Mouse (Mus musculus) urinary bladder, adult 18-20 months (tissue): ENCODE measurements around the gene Rap1gap2.

Experiments
- DNase-seq, 2 experiments: peaks; one replicate each; pipeline ENCODE4 v3.0.0; 2022; ENCODE audit warnings: low spot score in 2 of 2, mixed read lengths in 2 of 2

Gene Rap1gap2

GRCm38 (mm10) chr11:74574768-74575434, 35.8 kb downstream of the Rap1gap2 start:
- DNase-seq, result no peak

- DNase-seq, result peak in 1 of 2 experiments; percentile 3
Observed at GRCm38 (mm10) chr11:74572459-74573061, 38.2 kb downstream of the Rap1gap2 start.

DNA sequence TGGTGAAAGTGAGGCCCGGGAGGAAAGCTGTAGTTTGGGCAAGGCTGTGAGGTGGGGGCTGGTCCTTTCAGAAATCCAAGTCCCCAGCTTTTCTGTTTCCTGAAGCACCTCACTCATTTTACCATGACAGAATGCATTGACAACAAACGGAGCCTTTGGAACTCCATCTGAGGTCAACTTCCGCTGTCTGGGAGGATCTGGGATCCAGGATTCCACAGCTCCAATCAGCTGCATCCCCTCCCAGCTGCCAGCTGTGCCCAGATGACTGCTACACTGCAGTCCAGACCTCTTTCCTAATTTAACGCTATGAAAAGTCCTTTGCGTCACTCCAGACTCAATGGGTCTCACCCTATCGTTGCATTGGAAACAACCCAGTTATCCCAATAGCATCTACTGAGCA, 41.0 kb downstream of the Rap1gap2 start:
- DNase-seq, result no peak

DNA sequence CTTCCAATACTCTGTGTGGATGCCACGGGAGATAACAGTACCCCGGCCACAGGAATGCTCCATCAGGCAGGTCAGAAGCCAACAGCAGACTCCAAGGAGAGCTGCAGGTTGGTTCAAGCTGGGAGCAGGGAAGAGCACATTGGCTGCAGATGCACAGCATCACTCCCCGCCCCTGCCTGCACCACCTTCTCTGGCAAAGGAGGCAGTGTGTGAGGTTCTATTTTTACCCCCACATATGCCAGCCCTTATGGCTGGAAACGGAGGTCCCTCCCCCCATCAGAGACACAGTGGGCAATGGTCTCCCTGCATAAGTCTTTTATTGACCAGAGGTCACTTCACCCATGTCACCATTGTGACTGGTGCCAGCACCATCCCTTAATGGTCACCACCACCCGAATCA, 42.3 kb downstream of the Rap1gap2 start:
- DNase-seq, result no peak

- no peak for DNase-seq
Observed at GRCm38 (mm10) chr11:74568004-74568403, 42.7 kb downstream of the Rap1gap2 start.

- no peak for DNase-seq
Observed at GRCm38 (mm10) chr11:74566326-74566874, 44.3 kb downstream of the Rap1gap2 start.

GRCm38 (mm10) chr11:74561392-74561791, 49.3 kb downstream of the Rap1gap2 start:
- no peak for DNase-seq

- DNase-seq, result no peak
Observed at GRCm38 (mm10) chr11:74560600-74561227, 50.0 kb downstream of the Rap1gap2 start.

DNA sequence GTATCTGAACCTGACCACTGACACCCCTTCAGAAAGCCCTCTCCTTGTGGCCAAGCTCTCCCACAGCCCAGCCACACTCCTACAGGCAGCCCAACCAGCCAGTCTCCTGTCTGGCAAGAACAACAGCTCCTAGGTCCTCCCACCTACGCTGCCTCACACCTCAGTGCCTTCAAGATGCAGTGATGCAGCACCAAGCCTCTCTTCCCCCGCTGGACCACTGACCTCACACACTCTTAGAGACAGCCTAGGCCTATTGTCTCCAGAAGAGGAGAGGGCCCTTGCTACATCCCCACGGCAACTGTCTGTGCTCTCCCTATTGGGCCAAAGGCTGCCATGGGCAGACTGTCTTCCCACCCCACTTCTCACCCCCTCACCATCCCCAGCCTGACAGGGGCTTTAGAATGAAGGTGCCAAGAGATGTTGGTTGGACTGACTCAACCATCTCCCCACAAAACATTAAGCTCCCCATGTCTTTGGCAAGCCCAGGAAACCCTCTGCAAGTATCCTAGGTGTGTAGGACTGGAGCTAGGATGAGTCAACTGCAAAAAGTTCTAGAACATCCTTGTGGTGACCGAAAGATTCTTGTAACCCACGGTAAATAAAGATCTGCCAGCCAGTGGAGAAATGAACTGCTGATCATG, 50.8 kb downstream of the Rap1gap2 start:
- DNase-seq, result no peak

- DNase-seq, result no peak
Observed at GRCm38 (mm10) chr11:74558933-74559332, 51.8 kb downstream of the Rap1gap2 start.

DNA sequence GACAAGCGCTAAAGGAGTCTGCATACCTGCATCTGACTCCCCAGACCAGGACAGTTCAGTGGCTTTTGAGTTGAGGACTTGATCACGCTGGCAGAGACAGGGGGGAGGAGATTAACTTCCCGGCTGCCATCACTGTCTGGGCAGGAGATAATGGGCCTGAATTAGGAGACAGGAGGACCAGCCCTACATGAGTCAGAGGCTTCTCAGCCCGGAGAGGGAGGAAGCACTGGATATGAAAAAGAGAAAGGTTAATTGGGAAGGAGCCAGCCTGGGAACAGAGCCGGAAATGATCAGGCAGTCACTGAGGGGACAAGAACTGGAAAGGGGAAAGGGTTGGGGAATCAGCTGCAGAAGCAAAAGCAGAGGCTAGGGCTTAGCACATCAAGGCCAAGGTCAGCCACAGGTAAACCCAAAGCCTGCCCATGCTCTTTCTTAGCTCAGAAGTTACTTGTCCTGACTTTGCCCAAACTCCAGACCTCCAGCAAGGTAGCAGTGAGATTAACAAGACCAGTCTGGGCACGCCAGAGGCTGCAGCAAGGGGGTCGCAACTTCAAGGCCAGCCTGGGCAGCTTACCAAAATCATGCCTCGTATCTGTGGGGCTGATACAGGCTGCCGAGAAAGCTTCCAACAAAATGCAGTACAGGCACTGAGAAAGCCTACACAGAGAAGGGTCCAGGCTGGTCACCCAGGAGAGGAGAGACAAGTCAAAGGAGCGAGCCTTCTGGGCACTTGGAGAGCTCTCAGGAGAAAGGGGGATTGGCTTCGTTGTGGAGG, 53.1 kb downstream of the Rap1gap2 start:
- DNase-seq, result no peak

DNA sequence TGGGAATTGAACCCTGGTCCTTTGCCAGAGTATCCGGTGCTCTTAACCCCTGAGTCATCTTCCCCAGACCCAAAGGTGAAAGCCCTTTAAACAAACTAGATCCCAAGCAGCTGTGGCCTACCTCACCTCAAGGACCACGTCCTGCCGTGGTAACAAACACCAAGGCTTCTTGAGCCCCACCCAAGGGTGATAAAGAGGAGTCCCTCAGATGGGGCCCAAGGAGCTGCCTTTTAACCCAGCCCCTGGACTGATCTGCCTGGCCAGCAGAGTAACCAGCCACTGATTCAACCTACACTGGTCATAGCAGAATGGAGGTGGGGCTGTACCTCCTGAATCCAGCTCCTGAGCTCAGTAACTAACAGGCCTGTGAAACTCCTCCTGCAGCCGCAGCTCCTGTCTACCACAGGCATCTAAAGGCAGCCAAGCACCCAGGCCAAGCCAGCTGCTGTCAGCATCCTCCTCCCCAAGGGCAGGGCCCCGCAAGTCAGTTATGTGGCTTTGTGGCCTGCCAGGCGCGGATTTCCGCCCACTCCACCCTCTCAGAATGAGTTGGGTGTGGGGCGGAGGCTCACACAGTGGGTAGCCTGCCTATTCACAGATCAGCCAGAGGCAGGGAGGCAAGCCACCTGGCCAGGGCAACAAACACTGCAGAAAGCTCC, 54.9 kb downstream of the Rap1gap2 start:
- DNase-seq, result no peak

DNA sequence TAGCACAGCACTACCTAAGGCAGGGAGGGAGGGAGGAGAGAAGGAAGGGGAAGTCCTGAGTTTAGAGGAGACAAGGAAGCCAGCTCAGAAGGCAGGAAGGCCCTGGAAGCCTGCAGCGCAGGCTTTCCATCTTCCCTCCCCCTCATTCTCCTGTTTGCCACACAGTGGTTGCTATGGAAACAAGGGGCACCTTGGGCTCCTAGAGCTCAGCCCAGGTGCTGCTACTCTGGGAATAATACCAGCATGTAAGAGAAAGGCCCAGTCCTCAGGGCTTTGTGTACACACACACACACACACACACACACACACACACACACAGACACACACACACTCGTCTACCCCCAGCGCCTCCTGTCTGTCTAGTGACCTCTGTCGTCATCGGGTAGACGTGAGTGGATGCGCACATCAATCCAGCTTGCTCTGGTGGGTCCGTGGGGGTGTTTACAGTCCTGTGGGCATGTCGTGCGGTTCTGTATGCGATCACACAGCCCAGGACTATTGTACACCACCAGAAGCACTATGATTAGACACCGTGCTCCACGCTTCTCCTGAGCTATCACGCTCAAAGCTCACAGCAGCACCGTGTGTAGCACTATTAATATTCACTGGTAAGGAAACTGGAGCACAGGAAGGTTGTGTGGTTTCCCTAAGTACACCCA, 55.9 kb downstream of the Rap1gap2 start:
- DNase-seq, result no peak

DNA sequence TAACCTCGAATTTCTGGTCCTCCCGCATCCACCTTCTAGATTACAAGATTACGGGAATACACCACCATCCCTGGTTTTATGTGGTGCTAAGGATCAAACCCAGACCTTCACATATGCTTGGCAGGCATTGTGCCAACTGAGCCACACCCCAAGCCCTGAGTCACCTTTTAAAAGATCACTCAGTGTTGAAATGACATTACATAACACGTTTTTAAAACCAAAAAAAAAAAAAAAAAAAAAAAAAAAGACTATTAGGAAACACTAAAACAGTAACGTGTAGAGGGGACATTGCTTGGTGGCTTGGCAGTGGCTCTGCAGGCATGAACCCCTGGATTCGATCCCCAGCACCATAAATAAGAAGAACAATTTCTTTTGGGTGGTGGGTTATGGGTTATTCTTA, 59.1 kb downstream of the Rap1gap2 start:
- DNase-seq, result no peak

DNA sequence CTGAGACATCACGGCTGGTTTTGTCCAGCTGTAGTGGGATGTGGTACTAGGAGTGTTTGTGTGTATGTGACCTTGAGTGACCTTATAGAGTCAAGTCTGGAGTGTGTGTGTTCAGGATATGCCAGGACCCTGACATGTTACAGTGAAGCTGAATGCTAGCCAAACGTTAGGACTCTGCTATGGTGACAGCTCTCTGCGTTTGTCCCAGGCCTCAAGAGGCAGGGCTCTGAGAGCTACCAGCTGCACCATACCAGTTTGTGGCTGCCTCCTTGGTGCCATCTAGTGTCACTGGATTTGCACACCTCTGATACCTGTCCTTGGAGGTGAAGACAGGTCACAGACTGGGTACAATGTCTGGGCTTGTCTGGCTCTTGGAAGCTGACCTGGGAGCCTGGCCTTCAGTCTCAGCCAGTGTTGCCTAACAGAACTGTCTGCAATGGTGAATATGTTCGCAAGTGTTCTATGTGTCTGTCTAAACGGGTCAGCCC, 60.1 kb downstream of the Rap1gap2 start:
- peak; percentile 14 to 18 for DNase-seq

- no peak for DNase-seq
Observed at GRCm38 (mm10) chr11:74548781-74549382, 61.8 kb downstream of the Rap1gap2 start.

GRCm38 (mm10) chr11:74546933-74547694, 63.6 kb downstream of the Rap1gap2 start:
- DNase-seq, result no peak

DNA sequence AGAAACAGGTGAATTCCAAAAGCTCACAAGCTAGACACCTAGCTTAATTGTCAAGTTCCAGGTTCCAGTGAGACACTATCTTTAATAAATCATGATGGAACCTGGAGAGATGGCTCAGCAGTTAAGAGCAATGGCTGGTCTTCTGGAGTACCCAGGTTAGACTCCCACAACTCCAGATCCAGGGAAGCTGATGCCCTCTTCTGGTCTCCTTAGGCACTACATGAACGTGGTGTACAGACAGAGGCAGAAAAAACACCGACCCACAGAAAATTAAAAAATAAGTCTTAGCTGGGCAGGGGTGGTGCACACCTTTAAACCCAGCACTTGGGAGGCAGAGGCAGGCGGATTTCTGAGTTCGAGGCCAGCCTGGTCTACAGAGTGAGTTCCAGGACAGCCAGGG, 64.5 kb downstream of the Rap1gap2 start:
- peak in 1 of 2 experiments; percentile 46 for DNase-seq

DNA sequence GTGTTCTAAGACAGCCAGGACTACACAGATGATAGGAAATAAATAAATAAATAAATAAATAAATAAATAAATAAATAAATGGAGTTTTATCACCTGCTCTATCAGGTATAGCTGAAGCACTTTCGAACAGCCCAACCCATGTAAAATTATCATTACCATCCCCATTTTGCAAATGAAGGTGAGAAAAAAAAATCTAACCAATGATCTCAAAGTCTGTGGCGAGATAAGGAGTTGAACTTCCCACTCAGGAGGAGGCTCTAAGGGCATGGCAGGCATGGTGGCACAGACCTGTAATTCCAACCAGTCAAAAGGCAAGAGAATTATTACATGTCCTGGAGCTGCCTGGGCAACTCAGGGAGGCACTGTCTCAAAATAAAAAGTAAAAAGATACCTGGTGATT, 65.2 kb downstream of the Rap1gap2 start:
- DNase-seq, result no peak
